26 mouse cellular contexts compared by ENCODE assay signal in genomic region chr11:73057701-73058100, GRCm38 (mm10). TPM values are rescaled to one million over a fixed set of nuclear protein-coding genes. Genes with fewer than 3 reads are reported as not detected.
DNase-seq lines count a peak whose midpoint lies in the region; ATAC-seq and TF ChIP-seq lines count a peak whose summit lies in the region.
"Had no signal": no experiment of that assay in that cellular context is flagged by ENCODE, and none has a peak within 500 bp of the region (broad histone marks: within the 10 kb centered on the region; RNA-seq: fewer than 3 reads in every experiment).

No protein-coding gene starts in this region.

- WGBS in liver, postnatal 0 days (ENCODE audit: insufficient replicate concordance): 65% methylated on average over 5 of the region's 5 CpGs
- 91% methylated on average over 5 of the region's 5 CpGs for WGBS in midbrain, embryonic 11.5 days
- 87% methylated on average over 5 of the region's 5 CpGs for WGBS in midbrain, postnatal 0 days
- 36% methylated on average over 5 of the region's 5 CpGs for WGBS in liver, embryonic 14.5 days (ENCODE audit: insufficient replicate concordance)

- DNase-seq in liver: peak; percentile 19
- DNase-seq in liver, postnatal 0 days: no peak
- DNase-seq in midbrain, embryonic 11.5 days (ENCODE audit: low spot score, missing footprints): peak; percentile 72
- DNase-seq in midbrain, postnatal 0 days (ENCODE audit: low spot score): no peak
- DNase-seq in liver, embryonic 14.5 days (ENCODE audit: low read depth in 3 of 3, low spot score in 3 of 3): peak in 2 of 3 experiments; percentile 19 to 26
- DNase-seq in right cerebral cortex, adult 2 months (ENCODE audit: low spot score in 2 of 2): no peak
- no peak for DNase-seq in urinary bladder, adult 2 months (ENCODE audit: low spot score)
- DNase-seq in urinary bladder, adult 18-20 months (ENCODE audit: low spot score in 2 of 2): no peak
- DNase-seq: adrenal gland, postnatal 10 days; cerebellum, adult 2 months; cerebellum, adult 9-11 months; cerebellum, postnatal 25 days; forebrain, postnatal 0 days; gastrocnemius, adult 2 months; gastrocnemius, postnatal 14 days; heart, adult 18-20 months; heart, postnatal 10 days; heart, postnatal 36 days had no signal

- no peak for ATAC-seq in liver, postnatal 0 days
- ATAC-seq in midbrain, embryonic 11.5 days (ENCODE audit: low FRiP score): no peak
- ATAC-seq in midbrain, postnatal 0 days (ENCODE audit: low FRiP score): no peak
- no peak for ATAC-seq in liver, embryonic 14.5 days (ENCODE audit: insufficient read depth)
- ATAC-seq: forebrain, embryonic 14.5 days; forebrain, postnatal 0 days; Patski had no signal

- no peaks in the 10 kb centered on the region for H3K27me3 ChIP-seq in liver, postnatal 0 days (ENCODE audit: insufficient read depth, low read length)
- H3K27me3 ChIP-seq in midbrain, embryonic 11.5 days (ENCODE audit: control insufficient read depth, insufficient read depth, low read length): no peaks in the 10 kb centered on the region
- no peaks in the 10 kb centered on the region for H3K27me3 ChIP-seq in midbrain, postnatal 0 days (ENCODE audit: insufficient read depth, low read length)
- no peaks in the 10 kb centered on the region for H3K27me3 ChIP-seq in liver, embryonic 14.5 days (ENCODE audit: control insufficient read depth, insufficient read depth, low read length)
- H3K27me3 ChIP-seq: embryonic facial prominence, embryonic 12.5 days; embryonic facial prominence, embryonic 15.5 days; heart, embryonic 12.5 days; heart, embryonic 15.5 days; hindbrain, embryonic 13.5 days; Patski had no signal

- no peak overlapping the region for H3K27ac ChIP-seq in liver, postnatal 0 days (ENCODE audit: low read depth)
- no peak overlapping the region for H3K27ac ChIP-seq in midbrain, embryonic 11.5 days (ENCODE audit: low read depth, low read length)
- no peak overlapping the region for H3K27ac ChIP-seq in midbrain, postnatal 0 days (ENCODE audit: low read depth, low read length)
- H3K27ac ChIP-seq in liver, embryonic 14.5 days: no peak overlapping the region
- H3K27ac ChIP-seq: embryonic facial prominence, embryonic 12.5 days; embryonic facial prominence, embryonic 15.5 days; gastrocnemius, adult 2 months; heart, embryonic 15.5 days; hindbrain, embryonic 10.5 days; hindbrain, embryonic 13.5 days had no signal

- H3K9ac ChIP-seq in liver, postnatal 0 days (replicated peaks): no peak overlapping the region
- no peak overlapping the region for H3K9ac ChIP-seq in midbrain, embryonic 11.5 days (ENCODE audit: low read length)
- no peak overlapping the region for H3K9ac ChIP-seq in midbrain, postnatal 0 days (replicated peaks; ENCODE audit: low read length, poor library complexity, severe bottlenecking)
- H3K9ac ChIP-seq in liver, embryonic 14.5 days (replicated peaks): no peak overlapping the region
- H3K9ac ChIP-seq: embryonic facial prominence, embryonic 12.5 days; embryonic facial prominence, embryonic 15.5 days; forebrain, postnatal 0 days; heart, embryonic 12.5 days; heart, embryonic 15.5 days; hindbrain, embryonic 13.5 days had no signal

- no peaks in the 10 kb centered on the region for H3K9me3 ChIP-seq in liver, postnatal 0 days (ENCODE audit: low read length)
- H3K9me3 ChIP-seq in midbrain, embryonic 11.5 days (ENCODE audit: control insufficient read depth, low read length): no peaks in the 10 kb centered on the region
- H3K9me3 ChIP-seq in midbrain, postnatal 0 days (ENCODE audit: low read length): no peaks in the 10 kb centered on the region
- no peaks in the 10 kb centered on the region for H3K9me3 ChIP-seq in liver, embryonic 14.5 days (ENCODE audit: control insufficient read depth, low read length)
- H3K9me3 ChIP-seq: embryonic facial prominence, embryonic 12.5 days; embryonic facial prominence, embryonic 15.5 days; heart, embryonic 12.5 days; heart, embryonic 15.5 days; hindbrain, embryonic 10.5 days; hindbrain, embryonic 13.5 days had no signal

- no peak overlapping the region for H3K4me2 ChIP-seq in liver, postnatal 0 days (ENCODE audit: low read depth, low read length)
- no peak overlapping the region for H3K4me2 ChIP-seq in midbrain, embryonic 11.5 days
- H3K4me2 ChIP-seq in midbrain, postnatal 0 days (ENCODE audit: low read depth, low read length, poor library complexity, severe bottlenecking): no peak overlapping the region
- peak overlapping the region; percentile 38; the same call in 1 of the 2 replicates for H3K4me2 ChIP-seq in liver, embryonic 14.5 days (ENCODE audit: low read depth)
- H3K4me2 ChIP-seq: embryonic facial prominence, embryonic 12.5 days; embryonic facial prominence, embryonic 15.5 days; heart, embryonic 12.5 days; heart, embryonic 15.5 days; hindbrain, embryonic 13.5 days had no signal

- TF ChIP-seq CTCF in liver, postnatal 0 days (IDR thresholded peaks at IDR 0.05; ENCODE audit: low read depth): no peak
- no peak for TF ChIP-seq CTCF in midbrain, postnatal 0 days (IDR thresholded peaks at IDR 0.05)
- TF ChIP-seq CTCF in liver, embryonic 14.5 days (IDR thresholded peaks at IDR 0.05; ENCODE audit: low read depth): no peak

- H3K36me3 ChIP-seq in liver, postnatal 0 days (replicated peaks; ENCODE audit: insufficient read depth, low read length): peaks cover 42% of the 10 kb centered on the region
- H3K36me3 ChIP-seq in midbrain, embryonic 11.5 days (ENCODE audit: control insufficient read depth, insufficient read depth, low read length): 0 out of 2 replicates have a peak, but pooled peaks cover 3% of the 10 kb centered on the region
- H3K36me3 ChIP-seq in midbrain, postnatal 0 days (ENCODE audit: insufficient read depth, low read length): peaks cover 31% of the 10 kb centered on the region
- peaks cover 32% of the 10 kb centered on the region for H3K36me3 ChIP-seq in liver, embryonic 14.5 days (replicated peaks; ENCODE audit: control insufficient read depth, insufficient read depth, low read depth)

- no peak for TF ChIP-seq EP300 in liver, postnatal 0 days (IDR thresholded peaks at IDR 0.05; ENCODE audit: low read depth)
- TF ChIP-seq EP300 in liver, embryonic 14.5 days (IDR thresholded peaks at IDR 0.05; ENCODE audit: low read depth): 0 out of 2 replicates have a peak, but pooled peaks have one; percentile 7

- H3K4me1 ChIP-seq in liver, postnatal 0 days (ENCODE audit: insufficient read depth): no peaks in the 10 kb centered on the region
- H3K4me1 ChIP-seq in midbrain, embryonic 11.5 days (ENCODE audit: control insufficient read depth, insufficient read depth, low read length): no peaks in the 10 kb centered on the region
- H3K4me1 ChIP-seq in midbrain, postnatal 0 days (ENCODE audit: insufficient read depth, low read length): no peaks in the 10 kb centered on the region
- peaks cover 8 to 16% of the 10 kb centered on the region in 2 experiments for H3K4me1 ChIP-seq in liver, embryonic 14.5 days (replicated peaks; ENCODE audit: control insufficient read depth in 2 of 2, insufficient read depth in 2 of 2, low read length in 1 of 2)
- H3K4me1 ChIP-seq: embryonic facial prominence, embryonic 12.5 days; embryonic facial prominence, embryonic 15.5 days; hindbrain, embryonic 10.5 days; hindbrain, embryonic 13.5 days had no signal

- H3K4me3 ChIP-seq in liver, postnatal 0 days (ENCODE audit: low read depth, low read length): no peak overlapping the region
- H3K4me3 ChIP-seq in midbrain, embryonic 11.5 days (ENCODE audit: low read depth, low read length): no peak overlapping the region
- H3K4me3 ChIP-seq in midbrain, postnatal 0 days (ENCODE audit: low read depth, low read length): no peak overlapping the region
- H3K4me3 ChIP-seq in liver, embryonic 14.5 days (ENCODE audit: insufficient read depth in 1 of 2, low read depth in 2 of 2, low read length in 2 of 2): no peak overlapping the region
- H3K4me3 ChIP-seq: embryonic facial prominence, embryonic 12.5 days; embryonic facial prominence, embryonic 15.5 days; gastrocnemius, adult 2 months; heart, embryonic 12.5 days; heart, embryonic 15.5 days; hindbrain, embryonic 10.5 days; hindbrain, embryonic 13.5 days had no signal

RNA-seq across cellular contexts. Expression of gene Ncbp3, which starts 10.1 kb away (rescaled TPM):
- polyA plus RNA-seq in liver, postnatal 0 days (2015; fragmentation: Nextera tagmentation; extraction: Ambion mirVana): 2.7 TPM in 2 replicates
- 10.8 and 11.0 TPM in 2 replicates for polyA plus RNA-seq in midbrain, embryonic 11.5 days (2014; fragmentation: Nextera tagmentation; extraction: Ambion mirVana)
- total RNA-seq in midbrain, postnatal 0 days (2014; rRNA removed): 7.2 and 11.7 TPM in 2 replicates
- polyA plus RNA-seq in midbrain, postnatal 0 days (2015; fragmentation: Nextera tagmentation; extraction: Ambion mirVana): 6.1 and 7.9 TPM in 2 replicates
- 1.6 and 2.4 TPM in 2 replicates for polyA plus RNA-seq in liver, embryonic 14.5 days (2012; rRNA removed)
- polyA plus RNA-seq in liver, embryonic 14.5 days (2014; fragmentation: Nextera tagmentation; extraction: Ambion mirVana): 3.1 TPM in 2 replicates
- polyA plus RNA-seq in urinary bladder, adult 2 months (2012; rRNA removed): 3.7 and 4.6 TPM in 2 replicates

RNA-seq across cellular contexts. Expression of gene Itgae, which starts 32.7 kb away (rescaled TPM):
- polyA plus RNA-seq in liver, postnatal 0 days (2015; fragmentation: Nextera tagmentation; extraction: Ambion mirVana): 0.24 and 0.33 TPM in 2 replicates
- 0.21 and 0.27 TPM in 2 replicates for polyA plus RNA-seq in midbrain, embryonic 11.5 days (2014; fragmentation: Nextera tagmentation; extraction: Ambion mirVana)
- total RNA-seq in midbrain, postnatal 0 days (2014; rRNA removed): 0.05 TPM in 1 of 2 replicates, not detected in the other
- polyA plus RNA-seq in midbrain, postnatal 0 days (2015; fragmentation: Nextera tagmentation; extraction: Ambion mirVana): 0.09 and 0.10 TPM in 2 replicates
- polyA plus RNA-seq in liver, embryonic 14.5 days (2012; rRNA removed): 0.02 and 0.03 TPM in 2 replicates
- polyA plus RNA-seq in liver, embryonic 14.5 days (2014; fragmentation: Nextera tagmentation; extraction: Ambion mirVana): 0.03 and 0.06 TPM in 2 replicates
- polyA plus RNA-seq in urinary bladder, adult 2 months (2012; rRNA removed): 0.50 and 0.58 TPM in 2 replicates

RNA-seq across cellular contexts. Expression of gene Camkk1, which starts 38.9 kb away (rescaled TPM):
- polyA plus RNA-seq in liver, postnatal 0 days (2015; fragmentation: Nextera tagmentation; extraction: Ambion mirVana): 0.76 and 0.78 TPM in 2 replicates
- 3.7 and 4.2 TPM in 2 replicates for polyA plus RNA-seq in midbrain, embryonic 11.5 days (2014; fragmentation: Nextera tagmentation; extraction: Ambion mirVana)
- 26.7 and 28.6 TPM in 2 replicates for total RNA-seq in midbrain, postnatal 0 days (2014; rRNA removed)
- polyA plus RNA-seq in midbrain, postnatal 0 days (2015; fragmentation: Nextera tagmentation; extraction: Ambion mirVana): 27.7 and 30.2 TPM in 2 replicates
- 0.49 and 0.69 TPM in 2 replicates for polyA plus RNA-seq in liver, embryonic 14.5 days (2012; rRNA removed)
- polyA plus RNA-seq in liver, embryonic 14.5 days (2014; fragmentation: Nextera tagmentation; extraction: Ambion mirVana): 0.19 and 0.36 TPM in 2 replicates
- polyA plus RNA-seq in urinary bladder, adult 2 months (2012; rRNA removed): 69.6 and 83.9 TPM in 2 replicates

RNA-seq across cellular contexts. Expression of gene P2rx1, which starts 58.8 kb away (rescaled TPM):
- 7.0 and 7.9 TPM in 2 replicates for polyA plus RNA-seq in liver, postnatal 0 days (2015; fragmentation: Nextera tagmentation; extraction: Ambion mirVana)
- polyA plus RNA-seq in midbrain, embryonic 11.5 days (2014; fragmentation: Nextera tagmentation; extraction: Ambion mirVana): 1.2 and 1.3 TPM in 2 replicates
- total RNA-seq in midbrain, postnatal 0 days (2014; rRNA removed): 0.42 and 0.55 TPM in 2 replicates
- 0.16 and 0.39 TPM in 2 replicates for polyA plus RNA-seq in midbrain, postnatal 0 days (2015; fragmentation: Nextera tagmentation; extraction: Ambion mirVana)
- polyA plus RNA-seq in liver, embryonic 14.5 days (2012; rRNA removed): 4.6 and 5.3 TPM in 2 replicates
- polyA plus RNA-seq in liver, embryonic 14.5 days (2014; fragmentation: Nextera tagmentation; extraction: Ambion mirVana): 6.8 and 9.0 TPM in 2 replicates
- polyA plus RNA-seq in urinary bladder, adult 2 months (2012; rRNA removed): 542 and 648 TPM in 2 replicates
- polyA plus RNA-seq: Patski had no signal

Comparison
In these comparisons a context has a peak if more than half of its experiments do, and no peak if none do; other contexts are left out.
1. DNase-seq: peak in liver (single experiment), midbrain, embryonic 11.5 days (single experiment) and liver, embryonic 14.5 days (2 of 3); none in liver, postnatal 0 days (single experiment), midbrain, postnatal 0 days (single experiment), right cerebral cortex, adult 2 months (0 of 2), urinary bladder, adult 2 months (single experiment) and urinary bladder, adult 18-20 months (0 of 2).